Mouse (Mus musculus) left cerebral cortex, adult 2 months (tissue): ENCODE measurements around the gene Tmem219. TPM values are rescaled to one million over a fixed set of nuclear protein-coding genes. Genes with fewer than 3 reads are reported as not detected.

Source experiments
- DNase-seq, 2 experiments: peaks; one replicate each; pipeline ENCODE4 v3.0.0; 2021 to 2022; ENCODE audit warnings: low spot score in 2 of 2, mixed read lengths in 1 of 2; ENCODE audit errors: extremely low spot score in 1 of 2
- H3K27ac ChIP-seq: fragments of 200-600 bp; 2 replicates; pipeline ENCODE4 v1.8.1; 2022
- H3K4me3 ChIP-seq: fragments of 200-600 bp; 2 replicates; pipeline ENCODE4 v1.8.1; 2022
- CTCF ChIP-seq: fragments of 200-600 bp; IDR thresholded peaks from 2 replicates; pipeline ENCODE4 v1.8.1; 2022; ENCODE audit warnings: antibody characterized with exemption, mild to moderate bottlenecking, moderate library complexity
- intact Hi-C: fragments of 180-260 bp; cut with DNase I; formaldehyde crosslinking; loops from one replicate; pipeline ENCODE4 v1.15.1; 2025
- total RNA-seq, 2 experiments: library from RNA; stranded (reverse); gene quantifications; 2 replicates each; pipeline ENCODE4 v1.2.3; 2021

Gene Tmem219
- total RNA-seq, 2 experiments from 2014 or later: 17.3 to 22.0 TPM

- H3K27ac ChIP-seq: peak overlapping the region; percentile 94; the same call in 1 of the 2 replicates
- intact Hi-C loops: no loop called here
- DNase-seq: no peak
- peak overlapping the region; percentile 92 for H3K4me3 ChIP-seq
- no peak for TF ChIP-seq CTCF
Measured at GRCm38 (mm10) chr7:126860987-126861386, 61.7 kb downstream of the Tmem219 start.

GRCm38 (mm10) chr7:126856741-126857420 lies 65.8 kb downstream of the Tmem219 start:
- Histone ChIP-seq H3K27ac (no peak overlapping the region), H3K4me3 (no peak overlapping the region)
- no peak for DNase-seq
- no peak for TF ChIP-seq CTCF
- intact Hi-C loops: no loop called here

GRCm38 (mm10) chr7:126855641-126856040 lies 67.1 kb downstream of the Tmem219 start:
- H3K27ac ChIP-seq: no peak overlapping the region; the same call in 1 of the 2 replicates
- DNase-seq: no peak

GRCm38 (mm10) chr7:126853454-126853853 lies 69.3 kb downstream of the Tmem219 start:
- Histone ChIP-seq H3K4me3 (no peak overlapping the region), H3K27ac (no peak overlapping the region)
- intact Hi-C loops: no loop called here
- TF ChIP-seq CTCF: no peak
- no peak for DNase-seq

More at GRCm38 (mm10) chr7:126855641-126856040, 67.1 kb downstream of the Tmem219 start:
- no peak; the same call in 1 of the 2 replicates for TF ChIP-seq CTCF
- intact Hi-C loops: no loop called here
- no peak overlapping the region for H3K4me3 ChIP-seq

GRCm38 (mm10) chr7:126851192-126851591 lies 71.5 kb downstream of the Tmem219 start:
- no peak for TF ChIP-seq CTCF
- H3K27ac ChIP-seq: no peak overlapping the region
- intact Hi-C loops: no loop called here
- H3K4me3 ChIP-seq: no peak overlapping the region
- no peak for DNase-seq

- Histone ChIP-seq H3K4me3 (no peak overlapping the region), H3K27ac (no peak overlapping the region)
- DNase-seq: no peak
- TF ChIP-seq CTCF: no peak
- intact Hi-C loops: no loop called here
Measured at GRCm38 (mm10) chr7:126850161-126850560, 72.6 kb downstream of the Tmem219 start.

- intact Hi-C loops: no loop called here
- Histone ChIP-seq H3K27ac (peak overlapping the region; percentile 77), H3K4me3 (peak overlapping the region; percentile 66)
- no peak for DNase-seq
- no peak; the same call in 1 of the 2 replicates for TF ChIP-seq CTCF
Measured at GRCm38 (mm10) chr7:126848794-126849193, 73.9 kb downstream of the Tmem219 start.

- Histone ChIP-seq H3K27ac (peak overlapping the region; percentile 77), H3K4me3 (peak overlapping the region; percentile 66)
- intact Hi-C loops: no loop called here
- no peak for TF ChIP-seq CTCF
- DNase-seq: no peak
Measured at GRCm38 (mm10) chr7:126847421-126848398, 75.0 kb downstream of the Tmem219 start.

GRCm38 (mm10) chr7:126847116-126847420 lies 75.6 kb downstream of the Tmem219 start, which contains the start of gene Doc2a:
Gene Doc2a, plus strand, starts transcription at chr7:126847416.
- DNase-seq: no peak
- intact Hi-C loops: no loop called here
- Histone ChIP-seq H3K4me3 (peak within 1 kb of the TSS; percentile 66), H3K27ac (peak within 1 kb of the TSS; percentile 77)
- no peak for TF ChIP-seq CTCF

- DNase-seq: no peak
- intact Hi-C loops: no loop called here
- H3K27ac ChIP-seq: no peak overlapping the region
- no peak for TF ChIP-seq CTCF
- H3K4me3 ChIP-seq: no peak overlapping the region
Measured at GRCm38 (mm10) chr7:126845516-126845915, 77.2 kb downstream of the Tmem219 start.

- no peak for TF ChIP-seq CTCF
- no peak for DNase-seq
- no peak overlapping the region for H3K4me3 ChIP-seq
- intact Hi-C loops: no loop called here
- H3K27ac ChIP-seq: peak overlapping the region; percentile 78
Measured at GRCm38 (mm10) chr7:126843276-126843675, 79.4 kb downstream of the Tmem219 start.

Other genes starting within 250 kb of the Tmem219 start
- gene Sult1a1, start 246.5 kb downstream of the Tmem219 start, total RNA-seq: 10 to 100 TPM; 10.8 to 13.6 TPM
- gene Bola2, start 227.5 kb downstream of the Tmem219 start, total RNA-seq: 100 to 1,000 TPM; 100 to 106 TPM
- 10 to 100 TPM; 17.9 to 21.1 TPM for gene Slx1b, start 227.1 kb downstream of the Tmem219 start, total RNA-seq
- 100 to 1,000 TPM; 164 to 185 TPM for gene Coro1a, start 215.1 kb downstream of the Tmem219 start, total RNA-seq
- 100 to 1,000 TPM; 155 to 166 TPM for gene Mapk3, start 163.3 kb downstream of the Tmem219 start, total RNA-seq
- gene Gdpd3, start 156.6 kb downstream of the Tmem219 start, total RNA-seq: 1 to 10 TPM; 2.4 to 3.4 TPM
- 100 to 1,000 TPM; 312 to 323 TPM for gene Ypel3, start 146.0 kb downstream of the Tmem219 start, total RNA-seq
- gene Tbx6, start 141.4 kb downstream of the Tmem219 start, total RNA-seq: 1 to 10 TPM; 1.1 to 1.2 TPM
- gene Ppp4c, start 130.4 kb downstream of the Tmem219 start, total RNA-seq: 10 to 100 TPM; 50.4 TPM
- gene Fam57b, start 125.2 kb downstream of the Tmem219 start, total RNA-seq: 10 to 100 TPM; 71.6 to 77.4 TPM
- gene 4930451I11Rik, start 91.3 kb downstream of the Tmem219 start, total RNA-seq: not detected
- 10 to 100 TPM; 46.9 to 51.7 TPM for gene Doc2a, start 75.5 kb downstream of the Tmem219 start, total RNA-seq
- gene Hirip3, start 60.9 kb downstream of the Tmem219 start, total RNA-seq: 10 to 100 TPM; 36.6 to 40.9 TPM
- 10 to 100 TPM; 52.5 to 53.2 TPM for gene Ino80e, start 60.5 kb downstream of the Tmem219 start, total RNA-seq
- 100 to 1,000 TPM; 162 to 167 TPM for gene Taok2, start 38.2 kb downstream of the Tmem219 start, total RNA-seq
- gene Kctd13, start 6.0 kb upstream of the Tmem219 start, total RNA-seq: 100 to 1,000 TPM; 135 to 146 TPM
- 10 to 100 TPM; 51.4 to 55.8 TPM for gene Asphd1, start 26.7 kb upstream of the Tmem219 start, total RNA-seq
- 100 to 1,000 TPM; 421 to 427 TPM for gene Sez6l2, start 27.6 kb upstream of the Tmem219 start, total RNA-seq
- gene Cdipt, start 53.0 kb upstream of the Tmem219 start, total RNA-seq: 100 to 1,000 TPM; 181 to 186 TPM
- under 1 TPM in 1 of 2 experiments, not detected in 1; 0.52 TPM for gene Cdiptos, start 53.2 kb upstream of the Tmem219 start, total RNA-seq
- gene Mvp, start 91.7 kb upstream of the Tmem219 start, total RNA-seq: 1 to 10 TPM; 7.2 to 8.3 TPM
- 1 to 10 TPM in 1 of 2 experiments, not detected in 1; 1.2 TPM for gene Pagr1b, start 93.6 kb upstream of the Tmem219 start, total RNA-seq
- gene Pagr1a, start 94.4 kb upstream of the Tmem219 start, total RNA-seq: 10 to 100 TPM; 15.1 to 27.1 TPM
- 10 to 100 TPM; 61.0 to 66.3 TPM for gene Gm42742, start 98.2 kb upstream of the Tmem219 start, total RNA-seq
- 100 to 1,000 TPM; 214 to 216 TPM for gene Prrt2, start 98.3 kb upstream of the Tmem219 start, total RNA-seq
- 100 to 1,000 TPM; 210 to 221 TPM for gene Maz, start 104.1 kb upstream of the Tmem219 start, total RNA-seq
- gene Kif22, start 119.6 kb upstream of the Tmem219 start, total RNA-seq: 1 to 10 TPM; 4.4 to 9.7 TPM
- gene Zg16, start 164.4 kb upstream of the Tmem219 start, total RNA-seq: not detected
- gene AI467606, start 168.4 kb upstream of the Tmem219 start, total RNA-seq: 1 to 10 TPM; 1.2 TPM
- under 1 TPM; 0.28 to 0.32 TPM for gene Qprt, start 199.3 kb upstream of the Tmem219 start, total RNA-seq
- gene Spn, start 214.9 kb upstream of the Tmem219 start, total RNA-seq: under 1 TPM; 0.18 to 0.23 TPM